Mouse (Mus musculus) kidney, adult 2 months (tissue): ENCODE measurements around the gene Olfr1418.

ENCODE experiments used
- CTCF ChIP-seq: fragments of 200-500 bp; conservative IDR thresholded peaks from 2 replicates; pipeline ENCODE4 v1.5.1; 2011; ENCODE audit warnings: low read depth, mild to moderate bottlenecking, control low read depth, low read length, moderate library complexity, mixed read lengths; ENCODE audit not compliant: insufficient read depth, insufficient read length
- POLR2A ChIP-seq: fragments of 200-500 bp; IDR thresholded peaks from one replicate; pipeline ENCODE4 v1.6.1; 2011; ENCODE audit warnings: low read depth, low read length, control low read depth

- TF ChIP-seq POLR2A (no peak), CTCF (no peak)
Measured at GRCm38 (mm10) chr19:11807822-11808221, 53.0 kb downstream of the Olfr1418 start.
